Mouse (Mus musculus): Measurements from ENCODE around the gene Depp1.

The Depp1 gene

GRCm38 (mm10) chr6:116677321-116677720 lies 26.9 kb downstream of the Depp1 start:
- in situ Hi-C loops (cut with MseI, MboI), result no loop called here

GRCm38 (mm10) chr6:116679563-116680288 lies 29.3 kb downstream of the Depp1 start:
- in situ Hi-C loops (cut with MseI, MboI), result no loop called here

GRCm38 (mm10) chr6:116682317-116682716 lies 31.9 kb downstream of the Depp1 start:
- in situ Hi-C loops (cut with MseI, MboI), result no loop called here

DNA sequence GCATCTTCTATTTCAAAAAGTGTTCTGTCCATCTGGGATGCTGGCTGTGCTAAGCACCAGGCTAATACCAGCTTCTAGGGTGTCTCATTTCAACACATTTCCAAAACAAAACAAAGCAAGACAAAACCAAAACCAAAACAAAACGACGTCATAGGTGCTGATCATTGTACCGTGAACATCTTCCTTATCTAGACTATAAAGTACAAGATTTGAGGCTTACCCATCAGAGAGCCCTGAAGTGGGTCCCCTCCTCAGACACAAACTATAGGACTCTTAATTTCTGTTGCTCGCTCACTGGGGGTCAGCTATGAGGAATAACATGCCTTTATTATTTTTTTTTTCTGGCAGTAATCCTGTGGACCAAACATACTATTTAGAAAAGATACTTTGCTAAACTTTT lies 43.2 kb downstream of the Depp1 start:
- in situ Hi-C loops (cut with MseI, MboI), result no loop called here

GRCm38 (mm10) chr6:116694346-116694745 lies 43.9 kb downstream of the Depp1 start:
- in situ Hi-C loops (cut with MseI, MboI), result no loop called here

DNA sequence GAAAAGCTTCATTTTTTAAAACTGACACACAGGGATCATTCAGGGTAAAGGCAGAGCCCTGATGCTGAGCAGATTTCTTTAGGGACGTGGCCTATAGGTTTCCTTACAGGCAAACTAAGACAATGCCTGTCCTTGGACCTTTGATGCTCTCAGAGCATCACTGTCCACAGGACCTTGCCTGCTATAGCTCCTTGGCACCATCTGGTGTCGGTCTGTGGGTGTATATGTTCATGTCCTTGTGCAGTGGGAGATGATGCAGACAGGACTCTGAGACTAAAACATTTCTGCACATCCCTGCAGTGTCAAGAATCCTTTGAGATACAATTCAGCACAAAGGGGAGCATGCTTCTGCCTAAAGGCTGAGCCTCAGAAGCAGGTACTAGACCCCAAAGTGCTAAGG lies 47.0 kb downstream of the Depp1 start:
- in situ Hi-C loops (cut with MseI, MboI), result loop anchor here (5.0 kb wide), 1 partner anchor 45 kb away; the partner anchor contains the start of gene Depp1 (in 2 of the 2)

DNA sequence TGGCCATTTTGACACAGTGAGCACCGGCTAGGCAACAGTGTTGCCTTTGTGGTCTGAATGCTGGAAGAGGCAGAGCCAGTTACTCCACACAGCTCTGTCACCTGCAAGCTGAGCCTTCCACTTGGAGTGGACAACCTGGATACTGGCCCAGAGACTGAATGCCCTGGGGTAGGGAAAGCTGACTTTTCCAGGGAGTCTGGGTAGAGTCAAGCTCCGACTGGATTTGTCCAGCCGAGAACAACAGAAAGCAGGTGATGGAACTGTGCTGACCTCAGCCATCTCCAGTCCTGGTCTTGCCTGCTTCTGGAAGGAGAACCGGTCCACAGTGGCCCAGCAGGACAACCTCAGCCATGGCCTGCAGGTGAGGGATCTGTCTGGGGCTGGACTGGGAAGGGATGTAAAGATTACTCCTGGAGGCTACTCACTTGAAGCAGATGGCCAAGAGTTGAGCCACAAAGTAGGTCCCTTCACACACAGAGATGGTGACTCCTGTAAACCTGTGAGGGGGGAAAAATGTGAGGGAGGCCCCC lies 47.6 kb downstream of the Depp1 start:
- in situ Hi-C loops (cut with MseI, MboI), result loop anchor here (5.0 kb wide), 1 partner anchor 46 kb away; the partner anchor contains the start of gene Depp1 (in 2 of the 2)

DNA sequence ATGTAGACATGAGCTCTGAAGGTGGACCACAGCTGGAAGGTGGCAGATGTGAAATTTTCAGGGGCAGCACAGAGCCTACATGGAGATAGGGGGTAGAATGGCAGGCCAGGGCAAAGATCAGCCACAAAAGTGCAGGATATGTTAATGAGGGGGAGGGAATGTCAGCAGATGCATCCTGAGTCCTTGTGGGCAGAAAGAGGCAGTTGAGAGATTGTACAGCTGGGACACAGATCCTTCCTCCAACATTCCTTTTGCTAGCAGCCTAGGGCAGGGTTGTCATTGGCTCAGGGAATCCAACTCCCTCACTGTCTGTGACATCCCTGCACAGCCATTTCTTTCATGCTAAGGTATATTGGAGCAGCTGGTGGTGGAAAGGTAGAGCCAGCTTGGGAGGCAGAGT lies 50.4 kb downstream of the Depp1 start:
- in situ Hi-C loops (cut with MseI, MboI), result no loop called here
